ENCODE assay signal across 26 mouse cellular contexts in the genomic region with DNA sequence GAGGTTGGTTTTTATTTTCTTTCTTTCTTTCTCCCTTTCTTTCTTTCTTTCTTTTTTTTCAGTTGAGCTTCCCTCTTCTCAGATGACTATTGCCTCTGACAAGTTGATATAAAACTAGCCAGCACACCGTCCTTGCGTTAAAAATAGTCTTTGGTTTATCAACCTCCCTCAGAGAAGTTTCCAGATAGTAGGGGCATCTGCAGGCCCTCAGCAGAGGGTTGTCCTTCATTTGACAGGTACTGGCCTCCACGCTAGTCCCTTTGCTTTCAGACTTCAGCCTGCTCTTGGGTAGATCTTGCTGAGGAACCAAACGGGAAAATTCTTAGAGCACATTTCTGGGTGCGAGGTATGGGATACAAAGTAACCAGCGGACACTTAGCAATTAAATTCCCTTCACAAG. TPM values are rescaled to one million over a fixed set of nuclear protein-coding genes. Genes with fewer than 3 reads are reported as not detected.
"Had no signal": no experiment of that assay in that cellular context is flagged by ENCODE, and none has a peak within 500 bp of the region (broad histone marks: within the 10 kb centered on the region; RNA-seq: fewer than 3 reads in every experiment).

No protein-coding gene starts in this region.

- H3K27ac ChIP-seq: limb, embryonic 12.5 days; limb, embryonic 15.5 days; liver, embryonic 15.5 days; macrophage; midbrain, embryonic 12.5 days; neural tube, embryonic 13.5 days; stomach, embryonic 15.5 days had no signal

- H3K36me3 ChIP-seq: limb, embryonic 12.5 days; limb, embryonic 15.5 days; liver, embryonic 15.5 days; midbrain, embryonic 12.5 days; neural tube, embryonic 13.5 days; stomach, embryonic 15.5 days had no signal

- H3K9me3 ChIP-seq: limb, embryonic 12.5 days; limb, embryonic 15.5 days; liver, embryonic 15.5 days; midbrain, embryonic 12.5 days; neural tube, embryonic 13.5 days; stomach, embryonic 15.5 days had no signal

- H3K4me2 ChIP-seq: limb, embryonic 12.5 days; limb, embryonic 15.5 days; liver, embryonic 11.5 days; liver, embryonic 15.5 days; lung, embryonic 14.5 days; midbrain, embryonic 12.5 days; neural tube, embryonic 13.5 days; stomach, embryonic 15.5 days had no signal

- H3K4me1 ChIP-seq: limb, embryonic 12.5 days; liver, embryonic 15.5 days; stomach, embryonic 15.5 days had no signal

- H3K9ac ChIP-seq: limb, embryonic 12.5 days; limb, embryonic 15.5 days; liver, embryonic 15.5 days; lung, embryonic 14.5 days; midbrain, embryonic 12.5 days; neural tube, embryonic 13.5 days; stomach, embryonic 15.5 days had no signal

- H3K4me3 ChIP-seq: limb, embryonic 12.5 days; limb, embryonic 15.5 days; liver, embryonic 15.5 days; midbrain, embryonic 12.5 days; myocyte; neural tube, embryonic 13.5 days; stomach, embryonic 15.5 days had no signal

- DNase-seq: kidney, postnatal 14 days; kidney, postnatal 4 days; left cerebral cortex, postnatal 4 days; lung, embryonic 14.5 days; retina, postnatal 1 day; right cerebral cortex, postnatal 25 days; spleen, adult 18-20 months; thymus, postnatal 25 days had no signal

- ATAC-seq: lung, postnatal 0 days; midbrain, embryonic 16.5 days had no signal

RNA-seq across cellular contexts. Expression of a gene that starts 17.1 kb away (rescaled TPM):
- total RNA-seq: layer of hippocampus, adult 18-20 months; layer of hippocampus, postnatal 14 days; left cerebral cortex, adult 8-10 months; left cerebral cortex, postnatal 14 days; left cerebral cortex, postnatal 4 days; megakaryocyte, adult 5-6 weeks; monocyte, adult 5-6 weeks; neutrophil, adult 5-6 weeks had no signal
- polyA plus RNA-seq: liver, embryonic 11.5 days; liver, embryonic 15.5 days; lung, embryonic 14.5 days; lung, postnatal 0 days; macrophage; myocyte had no signal
